Mouse (Mus musculus) CD4-positive helper T cell, adult 2 months (primary cell): Measurements from ENCODE around the gene Epop.
A peak's percentile ranks its signal among the peaks of the same experiment; 100 is the strongest.

Experiments
- DNase-seq: peaks from one replicate; pipeline ENCODE4 v3.0.0-alpha.2; 2012; ENCODE audit warnings: low read depth, missing footprints, low spot score

Gene Epop

DNA sequence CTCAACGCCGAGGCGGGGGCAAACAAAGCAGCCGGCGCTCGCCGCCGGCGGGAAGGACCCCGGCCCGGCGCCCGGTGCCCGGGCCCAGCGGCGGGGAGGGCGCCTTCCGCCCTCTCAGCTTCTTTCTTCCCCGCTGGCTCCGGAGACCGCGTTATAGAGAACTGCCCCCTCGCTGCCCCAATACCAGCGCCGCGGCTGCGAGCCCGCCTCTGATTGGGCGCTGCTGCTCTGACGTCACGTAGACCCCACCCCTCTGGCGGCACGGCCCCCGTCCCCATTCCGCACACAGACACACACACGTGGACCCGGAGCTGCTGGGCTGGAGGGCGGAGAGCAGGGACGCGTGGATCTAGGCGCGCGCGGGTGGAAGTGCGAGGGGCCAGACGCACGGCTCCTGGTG is at the start of gene Epop:
Gene Epop, minus strand, starts transcription at position 127 of the 400 bp plus-strand sequence.
- peak; percentile 89 for DNase-seq

DNA sequence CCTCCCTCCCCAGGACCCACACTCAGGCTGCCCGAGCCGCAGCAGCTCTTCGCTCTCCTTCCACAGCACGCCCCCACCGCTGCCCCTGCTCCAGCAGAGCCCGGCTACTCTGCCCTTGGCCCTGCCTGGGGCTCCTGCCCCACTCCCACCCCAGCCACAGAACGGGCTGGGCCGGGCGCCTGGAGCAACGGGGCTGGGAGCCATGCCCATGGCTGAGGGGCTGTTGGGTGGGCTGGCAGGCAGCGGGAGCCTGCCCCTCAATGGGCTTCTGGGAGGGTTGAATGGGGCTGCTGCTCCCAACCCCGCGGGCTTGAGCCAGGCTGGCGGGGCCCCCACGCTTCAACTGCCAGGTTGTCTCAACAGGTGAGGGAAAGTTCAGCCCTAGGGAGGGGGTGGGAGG is 48.8 kb upstream of the Epop start:
- DNase-seq = no peak

- DNase-seq = no peak
Measured at GRCm38 (mm10) chr11:97677842-97678241, 48.3 kb upstream of the Epop start.

GRCm38 (mm10) chr11:97677381-97677780 is 47.9 kb upstream of the Epop start:
- DNase-seq = no peak

GRCm38 (mm10) chr11:97676050-97676754 is 46.7 kb upstream of the Epop start:
- DNase-seq = no peak

GRCm38 (mm10) chr11:97673148-97673547 is 43.6 kb upstream of the Epop start:
- DNase-seq = no peak

DNA sequence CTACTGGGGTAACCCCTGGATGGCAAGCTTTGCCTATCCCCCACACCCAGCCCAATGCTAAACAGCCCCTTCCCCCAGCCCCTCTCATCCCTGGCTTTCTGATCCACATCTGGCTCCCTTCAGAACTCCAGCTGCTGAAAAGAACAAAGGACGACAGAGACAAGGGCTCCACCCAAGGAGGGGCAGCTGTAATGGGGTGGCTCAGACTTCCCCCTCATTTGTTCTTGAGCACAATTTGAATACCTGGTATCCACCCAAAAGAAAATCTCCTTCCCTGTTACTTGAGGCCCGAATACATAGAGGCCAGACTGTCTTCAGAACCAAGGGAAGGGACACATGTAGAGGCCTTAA is 41.6 kb upstream of the Epop start:
- no peak for DNase-seq

DNA sequence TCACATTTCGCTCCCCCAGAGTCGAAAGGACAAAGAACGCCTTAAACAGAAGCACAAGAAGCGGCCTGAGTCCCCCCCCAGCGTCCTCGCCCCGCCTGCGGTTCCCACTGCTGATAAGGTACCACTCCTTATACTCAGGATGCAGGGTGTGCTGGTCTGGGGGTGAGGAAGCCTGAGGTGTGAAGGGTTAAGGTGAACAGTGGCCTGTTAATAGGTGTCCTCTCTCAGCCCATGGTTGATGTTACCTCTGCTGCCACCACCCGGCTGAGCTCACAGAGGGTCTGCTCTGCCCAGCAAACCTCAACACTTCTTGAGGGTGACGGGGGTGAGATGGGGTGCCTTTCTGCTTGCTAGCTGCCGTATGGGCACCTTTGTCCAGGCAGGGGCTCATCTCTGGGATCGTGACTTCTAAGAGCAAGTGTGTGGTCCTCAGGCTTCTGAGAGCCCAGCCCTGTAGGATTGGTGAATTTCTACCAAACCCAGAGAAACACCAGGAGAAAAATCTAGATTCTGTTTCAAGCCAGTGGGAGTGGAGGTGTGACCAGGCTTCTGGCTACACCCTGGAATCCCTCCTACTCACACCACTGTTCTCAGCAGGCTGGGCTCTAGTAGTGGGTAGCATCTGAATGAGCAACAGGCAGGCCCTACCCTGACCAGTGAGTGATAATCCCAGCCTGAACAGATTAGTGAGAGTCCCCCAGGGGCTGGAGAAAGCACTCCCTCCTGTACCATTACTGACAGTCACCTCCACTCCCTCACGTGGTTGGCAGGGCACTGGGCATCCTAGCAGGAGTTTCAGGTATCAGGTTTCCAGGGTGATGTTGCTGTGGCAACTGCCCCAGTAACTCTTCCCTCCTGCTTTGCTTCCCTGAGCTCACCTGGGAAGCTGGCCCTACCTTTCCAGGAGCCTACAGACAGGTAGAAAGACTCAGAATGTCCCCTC is 41.0 kb upstream of the Epop start:
- no peak for DNase-seq

GRCm38 (mm10) chr11:97669829-97670228 is 40.3 kb upstream of the Epop start:
- DNase-seq = no peak

GRCm38 (mm10) chr11:97669268-97669667 is 39.8 kb upstream of the Epop start:
- no peak for DNase-seq

GRCm38 (mm10) chr11:97668160-97668559 is 38.7 kb upstream of the Epop start:
- DNase-seq = no peak

DNA sequence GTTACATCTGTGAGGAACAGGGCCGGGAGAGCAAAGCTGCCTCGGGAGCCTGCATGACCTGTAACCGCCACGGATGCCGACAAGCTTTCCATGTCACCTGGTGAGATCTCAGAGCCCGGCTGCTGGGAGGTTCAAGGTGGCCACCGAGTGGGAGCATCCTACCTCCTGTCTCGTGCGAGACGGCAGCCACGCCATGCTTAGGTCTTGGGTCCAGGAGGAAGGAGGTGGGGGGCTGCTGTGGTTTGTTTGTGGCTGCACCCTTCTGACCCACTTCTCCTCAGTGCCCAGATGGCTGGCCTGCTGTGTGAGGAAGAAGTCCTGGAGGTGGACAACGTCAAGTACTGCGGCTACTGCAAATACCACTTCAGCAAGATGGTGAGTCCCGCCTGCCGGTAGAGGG is 37.3 kb upstream of the Epop start:
- DNase-seq = no peak

DNA sequence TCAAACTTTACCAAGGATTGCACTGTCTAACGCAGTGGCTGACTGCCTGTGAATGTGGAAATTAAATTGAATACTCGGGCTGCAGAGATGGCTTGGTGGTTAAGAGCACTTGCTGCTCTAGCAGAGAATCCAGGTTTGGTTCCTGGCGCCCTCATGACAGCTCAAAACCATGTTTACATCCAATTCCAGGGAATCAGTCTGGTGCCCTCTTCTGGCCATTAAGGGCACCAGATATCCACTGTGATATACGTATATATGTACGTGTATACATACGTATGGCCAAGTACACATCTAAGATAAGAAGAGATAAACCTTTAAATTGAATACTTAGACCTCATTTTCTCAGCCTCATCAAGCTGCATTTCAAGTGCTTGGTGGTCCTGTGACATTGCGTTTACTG is 36.7 kb upstream of the Epop start:
- peak; percentile 27 for DNase-seq

DNA sequence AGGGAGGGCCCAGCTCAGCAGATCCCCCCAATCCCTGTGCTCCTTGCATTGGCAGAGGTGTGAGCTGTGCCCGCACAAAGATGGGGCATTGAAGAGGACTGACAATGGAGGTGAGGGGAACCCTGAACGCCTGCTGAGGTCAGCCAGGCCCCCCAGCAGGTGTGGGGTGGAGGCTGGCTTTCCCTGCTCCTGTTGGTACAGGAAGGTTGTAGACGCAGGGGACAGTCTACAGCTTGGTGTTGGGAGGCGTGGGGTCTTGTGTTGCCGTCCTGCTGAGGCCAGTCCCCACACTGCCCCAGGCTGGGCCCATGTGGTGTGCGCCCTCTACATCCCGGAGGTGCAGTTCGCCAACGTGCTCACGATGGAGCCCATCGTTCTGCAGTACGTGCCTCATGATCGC is 35.9 kb upstream of the Epop start:
- no peak for DNase-seq

DNA sequence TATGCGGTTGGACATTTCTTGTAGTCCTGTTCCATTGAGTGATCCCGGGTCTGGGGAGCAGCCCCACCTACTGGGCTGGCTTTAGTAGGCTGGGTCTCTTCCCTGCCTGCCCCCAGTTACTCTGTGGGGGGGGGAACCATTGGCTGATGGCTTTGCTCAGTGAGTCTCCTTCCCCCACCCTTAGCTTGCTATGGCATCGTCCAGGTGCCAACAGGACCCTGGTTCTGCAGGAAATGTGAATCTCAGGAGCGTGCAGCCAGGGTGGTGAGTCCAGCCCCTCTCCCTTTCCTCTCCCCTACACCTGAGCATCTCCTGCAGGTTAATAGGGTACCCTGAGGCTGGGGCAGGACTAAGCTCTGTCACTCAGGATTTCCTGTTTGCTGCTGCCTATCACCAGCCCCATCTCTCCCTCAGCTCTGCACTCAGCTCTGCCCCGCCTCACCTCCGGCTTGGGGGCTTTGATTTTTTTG is 35.3 kb upstream of the Epop start:
- DNase-seq = peak; percentile 68

- DNase-seq = no peak
Measured at GRCm38 (mm10) chr11:97664339-97664665, 34.8 kb upstream of the Epop start.

- peak; percentile 50 for DNase-seq
Measured at GRCm38 (mm10) chr11:97663528-97664338, 34.2 kb upstream of the Epop start.

DNA sequence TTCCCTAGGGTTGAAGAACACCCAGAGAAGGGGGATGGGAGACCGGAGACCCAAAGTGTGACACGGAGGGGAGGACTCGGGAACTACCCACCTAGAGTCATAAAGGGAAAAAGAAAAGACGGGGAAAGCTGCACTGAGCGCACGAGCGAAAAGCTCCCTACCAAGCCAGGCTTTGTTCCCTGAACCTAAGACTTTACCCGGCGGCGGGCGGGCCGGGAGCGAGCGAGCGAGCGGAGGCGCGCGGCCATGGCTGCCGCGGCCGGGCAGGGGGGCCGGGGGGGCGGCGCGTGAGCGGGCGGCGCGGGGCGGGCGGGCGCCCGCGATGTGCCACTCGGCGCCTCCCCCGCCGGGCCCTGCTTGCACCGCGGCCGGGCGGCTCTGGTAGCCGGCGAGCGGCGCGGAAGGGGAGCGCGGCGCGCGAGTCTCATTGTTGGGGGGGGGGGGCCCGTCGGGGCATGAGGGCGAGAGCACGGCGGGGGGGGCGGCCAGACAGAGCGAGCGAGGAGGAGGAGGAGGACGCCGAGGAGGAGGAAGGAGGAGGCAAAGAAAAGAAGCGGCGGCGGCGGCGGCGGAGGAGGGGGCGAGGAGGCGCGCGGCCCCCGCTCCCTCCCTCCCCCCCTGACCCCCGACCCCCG is 33.5 kb upstream of the Epop start, which contains the start of gene Mllt6:
Gene Mllt6, plus strand, starts transcription at position 522 of the 635 bp plus-strand sequence.
- peak; percentile 82 for DNase-seq

DNA sequence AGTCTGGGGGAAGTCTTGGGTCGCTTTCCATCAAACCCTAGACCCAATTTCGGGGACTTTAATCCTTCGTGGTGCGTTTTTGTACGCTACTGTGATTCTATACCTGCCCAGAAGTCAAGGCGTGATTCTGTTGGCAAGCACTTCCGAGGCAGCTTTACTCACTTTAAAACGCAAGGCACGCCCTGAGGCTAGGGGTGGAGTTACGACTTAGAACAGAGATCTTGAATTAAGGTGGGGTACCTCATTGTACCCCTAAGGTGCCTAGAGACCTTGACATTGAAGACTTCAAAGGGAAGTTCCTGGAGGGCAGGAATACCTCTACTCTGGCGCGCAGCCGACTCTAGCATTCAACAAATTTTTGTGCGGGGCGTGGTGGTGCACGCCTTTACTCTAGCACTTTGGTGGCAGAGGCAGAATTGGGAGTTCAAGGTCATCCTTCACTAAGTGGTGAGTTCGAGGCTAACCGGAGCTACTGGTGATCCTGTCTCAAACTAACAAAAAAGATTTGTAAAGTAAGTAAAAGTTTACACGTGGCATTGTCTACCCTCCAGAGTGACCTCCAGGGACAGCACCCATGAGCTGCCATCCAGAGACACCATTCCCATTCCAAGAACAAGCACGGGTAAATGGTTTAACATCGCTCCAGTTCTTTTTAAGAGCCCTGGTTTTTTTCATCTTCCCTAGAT is 32.8 kb upstream of the Epop start:
- peak; percentile 87 for DNase-seq

- peak; percentile 77 for DNase-seq
Measured at GRCm38 (mm10) chr11:97661648-97662133, 32.2 kb upstream of the Epop start.
